Mouse (Mus musculus) inflammation-experienced regulatory T-cells, adult 16 weeks (primary cell): ENCODE measurements around the gene Erich3. TPM values are rescaled to one million over a fixed set of nuclear protein-coding genes. Genes with fewer than 3 reads are reported as not detected.

Experiments
- polyA plus RNA-seq: library from polyadenylated mRNA; unstranded; fragments of 100-300 nt; shearing (Covaris generic); gene quantifications from one replicate; pipeline ENCODE4 v1.2.1, GENCODE M21; 2017

Erich3 gene
- polyA plus RNA-seq = 0.65 TPM

GRCm38 (mm10) chr3:154663545-154663944, at the start of gene Erich3:
Erich3 (plus strand) TSS chr3:154663859.

Other genes with a start within 250 kb of the Erich3 start
- gene Cryz, start 67.1 kb upstream of the Erich3 start, polyA plus RNA-seq = 4.9 TPM
- 8.2 TPM for gene Tyw3, start 66.8 kb upstream of the Erich3 start, polyA plus RNA-seq